Mouse (Mus musculus): ENCODE results near the gene Mta3. TPM values are rescaled to one million over a fixed set of nuclear protein-coding genes. Genes with fewer than 3 reads are reported as not detected.
"Not testable (repeated sequence)": the region's sequence is repeated elsewhere in the genome, so short reads cannot be mapped to it uniquely, and the experiment has no call there.

The Mta3 gene
- total RNA-seq, 2 experiments from 2014 or later, result 60.9 to 70.6 TPM

DNA sequence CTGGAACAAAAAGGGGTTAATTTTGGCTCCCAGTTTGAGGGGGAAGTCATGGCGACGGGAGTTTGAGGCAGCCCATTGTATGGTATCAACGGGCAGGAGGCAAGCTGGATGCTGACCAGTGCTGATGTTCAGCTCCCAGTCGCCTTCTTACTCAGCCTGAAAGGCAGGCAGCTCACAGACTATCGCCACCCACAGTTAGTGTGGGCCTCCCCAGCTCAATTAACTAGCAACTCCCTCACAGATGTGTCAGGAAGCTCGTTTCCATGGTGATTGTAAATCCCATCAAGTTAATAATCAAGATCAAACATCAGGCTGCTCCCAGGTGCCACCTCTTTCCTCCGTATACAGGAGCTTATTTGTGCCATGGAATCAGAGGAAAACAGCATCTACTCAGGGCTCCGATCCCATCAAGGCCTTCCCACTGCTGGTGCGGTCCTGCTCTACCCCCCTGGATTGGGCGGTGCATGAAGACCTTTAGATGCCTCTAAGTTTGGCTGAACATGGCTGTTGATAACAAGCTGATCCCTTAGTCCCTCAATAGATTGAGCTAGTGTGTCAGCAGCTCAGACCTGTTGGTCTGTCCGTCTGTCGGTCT, 143.2 kb downstream of the Mta3 start:
- DNase-seq, result no peak

DNA sequence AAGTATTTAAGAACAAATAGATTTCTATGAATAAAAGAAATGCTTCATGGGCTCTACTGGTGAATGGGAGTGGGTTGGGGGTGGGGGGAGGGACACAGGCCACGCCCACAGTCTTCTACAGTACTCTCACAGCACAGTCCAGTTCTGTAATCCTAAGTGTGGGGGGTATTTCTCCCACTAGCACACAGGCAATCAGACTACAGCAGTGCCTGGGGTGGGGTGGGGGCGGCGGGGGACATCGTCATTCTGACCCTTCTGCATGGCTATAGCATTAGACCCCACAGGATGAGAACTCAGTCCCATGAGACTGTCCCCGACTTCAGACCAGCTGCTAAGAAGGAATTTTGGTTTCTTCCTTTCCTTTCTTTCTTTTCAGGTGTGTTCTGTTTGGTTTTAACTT, 143.8 kb downstream of the Mta3 start:
- no peak for DNase-seq

DNA sequence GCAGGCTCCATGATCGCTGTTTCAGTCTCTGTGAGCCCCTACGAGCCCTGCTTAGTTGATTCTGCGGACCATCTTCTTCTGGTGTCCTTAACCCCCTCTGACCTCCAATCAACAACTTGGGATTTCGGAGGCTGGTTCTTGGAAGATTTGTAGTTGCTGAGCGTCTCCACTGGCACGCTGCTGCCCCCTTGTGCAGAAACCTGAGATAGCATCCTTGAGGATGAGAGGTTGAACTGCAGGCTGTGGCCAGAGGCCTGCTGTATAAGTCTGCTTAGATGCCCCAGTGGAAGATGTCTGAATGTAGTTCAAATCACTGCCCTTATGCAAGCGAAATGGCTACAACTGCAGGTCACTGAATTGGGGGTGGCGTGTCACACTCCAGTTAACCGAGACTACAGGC, 144.5 kb downstream of the Mta3 start:
- DNase-seq, result peak; percentile 95

DNA sequence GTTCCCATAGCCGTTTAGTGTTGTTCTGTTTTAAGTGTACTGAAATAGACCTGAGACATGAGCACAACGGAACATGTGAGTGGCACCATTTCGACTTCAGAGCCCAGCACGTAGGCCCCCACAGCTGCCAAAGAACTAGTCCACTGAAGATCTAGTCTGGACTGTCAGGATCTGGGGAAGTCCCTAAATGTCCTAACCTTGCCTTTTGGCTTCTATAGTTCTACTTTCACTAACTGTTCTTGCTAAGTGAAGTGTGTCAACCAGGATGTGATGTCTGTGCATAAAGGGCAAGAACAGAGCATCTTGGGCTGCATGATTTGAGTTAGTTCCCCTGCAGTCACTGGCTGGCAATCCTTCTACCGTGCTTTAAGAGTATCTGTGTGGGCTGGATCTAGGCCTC, 144.9 kb downstream of the Mta3 start:
- no peak for DNase-seq

DNA sequence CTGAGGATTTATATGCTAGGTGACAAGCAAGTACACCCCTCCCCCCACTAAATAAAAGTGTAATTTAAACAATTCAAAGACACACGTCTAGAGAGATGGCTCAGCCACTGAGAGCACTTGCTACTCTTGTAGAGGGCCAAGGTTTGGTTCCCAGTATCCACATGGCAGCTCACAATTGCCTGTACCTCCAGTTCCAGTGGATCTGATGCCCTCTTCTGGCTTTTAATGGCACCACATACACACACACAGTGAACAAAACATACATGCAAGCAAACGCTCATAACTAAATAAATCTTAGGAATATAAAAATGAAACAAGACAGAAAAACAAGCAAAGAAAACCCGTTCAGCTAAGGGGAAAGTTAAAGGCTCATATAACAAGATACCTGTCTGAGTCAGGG, 147.9 kb downstream of the Mta3 start:
- DNase-seq, result no peak

DNA sequence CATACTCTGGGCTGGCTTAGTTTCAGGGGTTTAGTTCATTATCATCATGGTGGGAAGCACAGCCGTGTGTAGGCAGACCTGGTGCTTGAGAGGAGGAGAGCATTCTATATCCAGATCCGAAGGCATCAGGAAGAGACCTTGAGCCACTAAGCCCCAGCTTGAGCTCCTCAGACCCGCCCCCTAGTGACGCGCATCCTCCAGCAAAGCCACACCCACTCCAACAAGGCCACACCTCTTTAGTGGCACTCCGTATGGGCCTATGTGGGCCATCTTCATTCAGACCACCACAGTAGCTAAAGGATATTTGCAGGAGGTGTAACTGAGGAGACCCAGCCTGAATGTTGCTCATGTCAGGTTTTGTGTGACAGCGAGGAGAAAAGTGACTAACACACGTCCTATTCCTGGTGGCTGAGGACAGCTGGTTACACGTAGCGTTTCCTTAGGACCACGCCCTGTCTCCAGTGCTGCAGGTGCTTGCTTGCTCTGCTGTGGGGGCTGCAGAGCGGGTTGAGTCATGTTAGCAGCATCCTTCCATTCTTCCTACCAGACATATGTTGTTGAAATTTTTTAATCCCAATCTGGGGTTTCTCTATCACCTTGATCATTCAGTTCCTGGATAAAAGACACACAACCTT, 148.4 kb downstream of the Mta3 start:
- peak; percentile 59 for DNase-seq

DNA sequence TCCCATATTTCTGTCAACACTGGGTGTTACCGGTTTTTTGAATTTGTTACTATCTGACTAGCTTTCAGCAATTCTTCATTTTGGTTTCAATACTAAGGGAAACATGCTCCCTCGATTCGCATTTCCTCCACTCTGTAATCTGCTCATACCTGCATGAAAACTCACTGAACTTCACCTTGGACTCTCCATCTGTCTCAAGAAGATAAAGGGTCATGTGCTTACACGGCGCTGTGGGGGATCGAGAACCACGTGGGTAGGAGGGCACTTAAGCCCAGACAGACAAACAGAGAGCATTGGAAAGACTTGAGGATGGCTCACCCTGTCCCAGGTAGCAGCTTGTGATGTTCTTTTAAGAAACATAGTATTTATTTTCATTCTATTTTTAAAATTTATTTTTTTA, 152.4 kb downstream of the Mta3 start:
- no peak for DNase-seq

DNA sequence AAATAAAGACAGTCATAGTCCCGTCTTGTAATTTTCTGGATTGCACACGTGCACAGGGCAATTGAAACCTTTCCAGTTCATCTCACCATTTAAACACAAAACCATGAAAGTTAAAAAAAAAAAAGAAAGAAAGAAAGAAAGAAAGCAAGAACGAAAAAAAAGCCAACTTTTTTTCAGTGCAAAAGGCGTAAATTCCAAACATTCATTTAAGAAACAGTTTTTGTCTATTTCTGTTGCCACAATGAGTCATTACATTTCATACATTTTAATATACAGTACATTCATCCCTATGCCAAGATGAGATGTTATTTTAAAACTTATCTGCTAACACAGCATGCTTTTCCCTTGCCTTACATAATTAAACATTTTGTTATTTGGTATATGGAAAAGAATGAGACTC, 153.7 kb downstream of the Mta3 start:
- DNase-seq, result no peak

DNA sequence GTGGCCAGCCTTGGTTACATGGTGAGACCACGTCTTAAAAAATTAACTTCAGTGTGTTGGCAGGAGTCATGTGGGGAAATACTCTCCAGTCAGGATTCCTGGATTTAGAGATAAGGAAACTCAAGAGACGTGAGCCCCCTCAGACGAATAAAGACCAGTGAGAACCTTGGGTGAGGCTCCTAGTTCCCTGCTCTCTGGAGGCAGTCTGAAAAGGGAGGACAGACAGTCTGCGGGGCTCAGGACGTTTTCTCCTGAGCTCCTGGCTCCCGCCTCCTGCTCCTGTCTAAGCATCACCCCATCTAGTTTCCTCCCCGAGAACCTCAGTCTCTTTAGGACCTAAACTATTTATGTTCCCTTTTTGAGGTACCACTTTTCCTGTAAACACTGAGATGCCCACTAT, 154.3 kb downstream of the Mta3 start:
- no peak for DNase-seq

DNA sequence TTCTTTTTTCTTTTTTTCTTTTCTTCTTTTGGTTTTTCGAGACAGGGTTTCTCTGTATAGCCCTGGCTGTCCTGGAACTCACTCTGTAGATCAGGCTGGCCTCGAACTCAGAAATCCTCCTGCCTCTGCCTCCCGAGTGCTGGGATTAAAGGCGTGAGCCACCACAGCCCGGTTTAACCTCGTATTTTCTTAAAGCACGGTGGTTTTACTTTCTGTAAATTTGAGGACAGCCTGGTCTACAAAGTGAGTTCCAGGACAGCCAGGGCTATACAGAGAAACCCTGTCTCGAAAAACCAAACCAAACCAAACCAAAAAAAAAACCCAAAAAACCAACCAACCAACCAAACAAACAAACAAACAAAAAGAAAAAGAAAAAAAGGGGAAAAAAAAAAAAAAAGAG, 155.0 kb downstream of the Mta3 start:
- DNase-seq, result not testable (repeated sequence)

DNA sequence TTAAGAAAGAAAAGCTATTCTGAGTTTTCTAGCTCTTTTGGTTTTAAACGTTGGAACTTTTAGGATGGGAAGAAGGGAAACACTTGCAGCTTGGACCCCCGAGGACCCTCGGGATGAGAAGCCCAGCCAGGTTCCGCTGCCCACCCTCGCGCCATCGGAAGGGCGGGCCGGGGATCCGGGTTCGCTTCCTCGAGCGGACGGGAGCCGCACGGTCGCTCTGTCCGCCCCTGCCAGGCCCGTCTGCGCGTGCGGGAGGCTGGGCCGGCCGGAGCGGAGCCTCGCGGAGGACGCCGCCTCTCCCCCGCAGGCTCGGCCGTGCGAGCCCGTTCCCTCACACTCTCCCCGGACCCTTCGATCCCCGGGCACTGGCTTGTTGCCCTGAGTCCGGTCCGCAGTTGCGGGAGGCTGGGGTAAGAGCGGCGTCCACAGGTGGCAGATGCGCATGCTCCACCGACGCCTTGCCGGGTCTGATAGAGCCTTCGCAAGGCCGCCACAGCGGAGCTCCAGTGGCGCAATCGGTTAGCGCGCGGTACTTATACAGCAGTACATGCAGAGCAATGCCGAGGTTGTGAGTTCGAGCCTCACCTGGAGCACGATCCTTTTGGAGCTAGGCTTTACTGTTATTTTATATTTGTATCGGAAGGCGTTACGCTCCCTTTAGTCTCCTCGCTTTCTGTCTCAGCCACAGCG, 155.6 kb downstream of the Mta3 start:
- DNase-seq, result peak; percentile 98

DNA sequence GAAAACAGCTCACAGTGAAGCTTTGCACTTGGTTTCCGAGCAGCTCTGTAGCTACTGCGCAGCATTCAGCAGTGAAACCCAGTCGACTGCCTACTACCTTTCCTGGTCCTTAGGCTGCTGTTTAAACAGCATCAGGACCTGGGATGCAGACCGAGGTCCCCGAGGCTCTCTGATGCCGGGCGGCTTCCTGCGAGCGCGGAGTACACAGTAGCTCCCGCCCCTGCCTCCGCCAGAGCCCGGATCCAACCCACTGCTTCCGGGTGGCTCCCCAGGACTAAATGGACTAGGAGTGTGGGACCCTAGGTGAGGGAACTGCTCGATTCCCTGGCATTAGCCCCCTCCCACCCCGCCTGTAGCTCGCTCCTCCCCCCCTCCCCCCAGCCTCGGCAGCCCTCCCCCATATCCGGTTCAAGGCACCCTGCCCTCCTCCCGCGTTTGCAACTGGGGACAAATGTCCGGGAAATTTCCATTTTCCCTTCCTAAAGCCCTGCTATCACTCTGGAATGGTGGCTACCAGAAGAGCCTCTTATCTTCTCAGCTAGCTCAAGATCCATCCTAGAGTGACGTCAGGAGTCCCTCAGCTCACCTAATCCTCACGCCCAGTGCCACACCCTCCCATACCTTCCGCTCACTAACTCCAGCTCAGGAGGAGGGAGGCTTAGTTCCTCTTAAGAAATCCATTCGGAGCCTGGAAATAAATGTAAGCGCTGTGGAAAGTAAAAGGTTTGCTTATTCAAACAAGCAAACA, 156.3 kb downstream of the Mta3 start:
- peak; percentile 71 for DNase-seq

DNA sequence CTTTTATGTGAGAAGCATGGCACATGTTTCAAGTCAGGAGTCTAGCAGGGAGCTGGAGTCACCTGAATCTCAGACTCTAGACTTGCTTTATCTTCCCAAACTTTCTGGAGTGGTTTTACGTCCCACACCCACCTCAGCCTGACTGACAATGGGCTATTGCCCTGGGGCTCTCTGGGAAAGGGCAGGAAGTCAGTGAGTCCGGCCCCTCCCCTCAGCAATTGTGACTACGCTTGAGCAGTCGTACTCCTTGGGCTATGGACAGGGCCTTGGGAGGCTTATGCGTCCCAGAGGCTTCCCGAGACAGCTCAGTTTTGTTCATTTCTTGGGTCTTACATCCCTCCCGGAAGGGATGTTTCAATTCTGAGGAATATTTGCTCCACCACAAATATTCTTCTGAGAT, 159.4 kb downstream of the Mta3 start:
- no peak for DNase-seq

DNA sequence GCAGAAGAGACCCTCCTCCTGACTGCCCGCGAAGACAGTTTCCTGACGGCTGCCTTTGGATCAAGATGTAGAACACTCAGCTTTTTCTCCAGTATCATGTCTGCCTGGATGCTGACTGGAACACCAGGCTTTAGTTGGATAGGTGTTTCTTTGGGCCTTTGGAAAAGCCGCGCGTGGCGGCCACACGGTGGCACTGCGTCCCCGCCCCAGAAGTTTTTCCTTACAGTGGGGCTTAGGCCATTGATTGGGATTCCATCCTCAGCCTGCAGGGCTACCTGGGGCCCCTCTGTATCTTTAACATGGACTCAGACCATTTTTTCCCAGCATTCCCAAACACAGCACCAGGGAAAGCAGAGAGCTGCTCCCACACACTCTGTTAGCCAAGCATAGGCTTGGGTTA, 160.6 kb downstream of the Mta3 start:
- peak; percentile 52 for DNase-seq

DNA sequence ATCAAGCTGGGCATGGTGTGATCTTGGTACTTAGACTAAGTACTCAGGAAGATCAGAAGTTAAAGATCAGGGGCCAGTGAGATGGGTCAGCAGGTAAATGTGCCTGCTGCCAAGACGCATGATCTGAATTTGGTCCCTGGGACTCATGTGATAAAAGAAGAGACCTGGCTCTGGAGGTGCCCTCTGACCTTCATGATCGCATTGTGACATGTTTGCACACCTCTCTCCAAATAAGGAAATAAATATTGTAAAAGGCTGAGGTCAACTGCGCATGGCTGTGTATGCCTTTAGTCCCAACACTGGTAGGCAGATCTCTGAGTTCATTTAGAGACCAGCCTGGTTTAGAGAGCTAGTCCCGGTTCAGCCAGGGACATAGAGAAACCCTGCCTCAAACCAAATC, 164.4 kb downstream of the Mta3 start:
- DNase-seq, result no peak

Other genes starting within 250 kb of the Mta3 start
- 100 to 1,000 TPM; 271 to 309 TPM for gene Cox7a2l, start 188.8 kb upstream of the Mta3 start, total RNA-seq (2021)
- 10 to 100 TPM in 1 of 2 experiments, 1 to 10 TPM in 1; 6.5 to 11.6 TPM for gene Kcng3, start 74.3 kb upstream of the Mta3 start, total RNA-seq (2021)
- 10 to 100 TPM; 12.6 to 27.1 TPM for gene Haao, start 141.8 kb downstream of the Mta3 start, total RNA-seq (2021)

All from adrenal gland, postnatal 10 days (tissue).